Mouse (Mus musculus) megakaryocyte-erythroid progenitor cell, adult 5-6 weeks (primary cell): Measurements from ENCODE around the gene Ucp1. TPM values are rescaled to one million over a fixed set of nuclear protein-coding genes. Genes with fewer than 3 reads are reported as not detected.
"Not testable (repeated sequence)": the region's sequence is repeated elsewhere in the genome, so short reads cannot be mapped to it uniquely, and the experiment has no call there.

Experiments used
- ATAC-seq: replicated peaks from 2 replicates; pipeline ENCODE4 v1.8.0; 2016; ENCODE audit warnings: mild to moderate bottlenecking, inconsistent platforms; ENCODE audit not compliant: severe bottlenecking, poor library complexity, low FRiP score, low TSS enrichment
- total RNA-seq, 2 experiments: library from RNA; stranded (forward) in 1 of 2; stranded (reverse) in 1 of 2; fragments of 200-1000, 215-1000 nt in 1 of 2; fragments of >200 nt in 1 of 2; fragmentation: Nextera tagmentation in 1 of 2; gene quantifications; 2 replicates each; pipeline ENCODE4 v1.2.3; 2014 to 2017

Ucp1 gene
- total RNA-seq (2014; fragmentation: Nextera tagmentation) (not detected in 2 replicates), total RNA-seq (2017) (not detected in 2 replicates)

GRCm38 (mm10) chr8:83290176-83290575 lies at the start of gene Ucp1:
TSS of gene Ucp1 (plus strand) at chr8:83290352.
- ATAC-seq: 0 out of 2 replicates have a peak, but pooled peaks have one; percentile 41

DNA sequence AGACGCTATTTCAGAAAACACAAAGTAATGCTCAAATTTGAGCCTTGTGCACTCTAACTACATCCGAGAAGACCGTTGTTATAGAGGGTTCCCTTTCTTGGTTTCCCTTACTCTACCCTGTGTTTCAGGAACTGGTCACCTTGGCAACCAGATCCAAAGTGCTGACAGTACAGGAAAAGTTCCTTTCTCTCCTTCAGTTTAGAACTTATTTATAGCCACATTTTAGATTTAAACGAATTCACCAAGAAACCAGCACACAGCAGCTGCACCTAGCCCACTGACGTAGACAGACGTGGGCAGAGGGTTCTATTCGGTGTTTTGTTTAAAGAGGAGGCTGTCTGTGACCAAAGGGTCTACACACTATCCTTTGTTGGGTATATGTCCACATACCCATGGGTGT lies 46.0 kb upstream of the Ucp1 start:
- no peak for ATAC-seq

DNA sequence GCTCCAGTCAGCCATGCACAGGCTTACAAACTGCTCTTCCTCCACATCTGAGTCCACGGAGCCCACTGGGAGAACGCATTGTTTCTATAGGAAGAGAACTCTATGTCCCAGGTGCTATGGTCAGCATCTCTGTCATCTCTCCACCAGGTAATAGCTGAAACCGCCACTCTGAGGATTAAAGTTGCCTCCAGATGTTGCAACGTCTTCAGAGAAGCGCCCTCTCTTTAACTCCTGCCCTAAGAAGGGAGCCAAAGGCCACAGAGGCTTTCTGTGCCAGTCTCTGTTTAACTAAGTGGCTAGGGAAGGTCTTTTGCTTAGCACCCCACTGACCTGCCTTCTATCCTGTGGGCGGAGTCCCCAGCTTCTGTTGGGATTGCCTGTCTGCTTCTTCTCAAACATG lies 39.3 kb upstream of the Ucp1 start:
- no peak for ATAC-seq

- no peak for ATAC-seq
These were observed 38.5 kb upstream of the Ucp1 start for GRCm38 (mm10) chr8:83251362-83252246.

DNA sequence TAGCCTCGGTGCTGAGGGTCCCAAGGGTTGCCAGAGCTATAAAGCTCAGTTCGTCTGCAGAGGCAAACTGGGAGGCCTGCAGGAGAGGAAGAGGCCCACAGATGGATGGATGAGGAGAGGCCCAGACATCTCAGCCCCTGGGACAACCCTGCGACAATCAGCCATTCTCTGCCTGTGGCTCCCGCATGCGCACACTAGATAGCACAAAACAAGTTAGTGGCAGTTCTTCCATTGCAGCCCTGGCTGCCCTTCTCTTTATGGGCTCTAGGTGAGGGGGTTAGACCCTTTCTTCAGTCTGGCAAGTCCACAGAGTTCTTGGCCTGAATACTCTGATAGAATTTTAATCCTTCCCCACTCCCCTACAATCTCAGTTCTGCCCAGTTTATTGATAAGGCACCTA lies 37.4 kb upstream of the Ucp1 start:
- ATAC-seq: peak; percentile 66

DNA sequence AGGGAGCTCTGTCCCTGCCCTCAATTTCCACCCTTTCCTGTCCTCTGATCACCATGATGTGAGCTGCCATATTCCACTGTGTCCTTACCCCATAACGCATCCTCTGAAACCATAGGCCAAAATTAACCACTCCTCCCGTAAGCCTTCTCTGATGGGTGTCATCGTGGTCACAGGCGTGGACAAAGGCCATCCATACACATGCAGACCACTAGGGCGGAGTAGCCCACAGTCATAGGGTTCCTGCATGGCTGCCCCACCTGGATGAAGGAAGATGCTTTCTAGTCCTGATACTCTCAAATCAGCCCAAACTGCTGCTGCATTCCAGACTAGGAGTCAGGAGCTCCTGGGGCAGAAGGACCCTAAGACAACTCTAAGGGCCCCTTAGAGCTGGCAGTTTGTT lies 32.5 kb upstream of the Ucp1 start:
- no peak for ATAC-seq

DNA sequence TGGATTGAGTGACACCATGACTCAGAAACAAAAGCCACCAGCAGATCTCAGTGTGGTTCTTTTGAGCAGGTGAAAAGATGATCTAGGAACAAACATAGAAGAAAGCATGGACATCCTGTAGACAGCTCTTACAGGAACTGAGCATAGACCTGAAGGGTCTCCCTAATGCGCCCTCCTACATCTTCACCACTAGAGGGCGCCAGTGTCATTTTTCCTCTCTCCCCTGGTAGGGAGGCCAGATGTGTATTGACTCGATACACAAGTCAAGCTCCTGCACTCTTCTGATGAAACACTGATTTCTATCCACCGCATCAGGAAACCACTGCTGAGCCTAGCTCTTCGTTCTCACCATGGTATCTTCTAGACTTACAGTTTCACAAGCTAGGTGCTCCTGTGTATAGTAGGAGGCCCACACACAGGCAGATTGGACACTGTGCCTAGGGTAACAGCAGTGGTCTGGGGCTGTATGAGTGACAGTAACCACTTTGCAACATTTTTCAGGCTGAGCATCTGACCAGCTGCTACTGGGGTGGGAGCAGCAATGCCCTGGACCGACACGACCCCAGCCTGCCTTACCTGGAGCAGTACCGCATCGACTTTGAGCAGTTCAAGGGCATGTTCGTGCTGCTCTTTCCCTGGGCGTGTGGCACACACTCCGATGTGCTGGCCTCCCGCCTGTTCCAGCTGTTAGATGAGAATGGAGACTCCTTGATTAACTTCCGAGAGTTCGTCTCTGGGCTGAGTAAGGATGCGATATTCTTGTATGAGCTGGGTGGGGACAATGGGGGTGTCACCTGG lies 29.5 kb upstream of the Ucp1 start:
- ATAC-seq: peak; percentile 90

- no peak for ATAC-seq
These were observed 19.0 kb upstream of the Ucp1 start for GRCm38 (mm10) chr8:83271172-83271571.

- ATAC-seq: no peak
These were observed 17.7 kb upstream of the Ucp1 start for GRCm38 (mm10) chr8:83272464-83272863.

DNA sequence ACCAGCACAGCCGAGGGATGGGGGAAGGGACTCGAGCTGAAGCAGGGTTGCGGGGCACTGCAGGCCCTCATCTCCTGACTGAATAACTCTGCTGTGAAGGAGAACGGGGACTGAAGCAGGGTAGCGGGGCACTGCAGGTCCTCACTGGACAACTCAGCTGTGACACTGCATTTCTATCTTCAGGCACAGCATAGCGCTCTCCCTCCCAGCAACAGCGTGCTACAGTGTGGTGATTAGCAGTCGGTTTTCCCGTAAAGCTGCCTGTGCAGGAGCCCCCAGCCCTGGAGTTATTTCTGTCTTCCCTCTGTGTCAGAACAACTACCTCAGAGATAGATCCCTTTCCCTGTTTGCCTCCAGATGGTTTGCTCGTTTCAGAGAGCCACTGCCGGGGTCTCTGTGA lies 15.7 kb upstream of the Ucp1 start:
- no peak for ATAC-seq

DNA sequence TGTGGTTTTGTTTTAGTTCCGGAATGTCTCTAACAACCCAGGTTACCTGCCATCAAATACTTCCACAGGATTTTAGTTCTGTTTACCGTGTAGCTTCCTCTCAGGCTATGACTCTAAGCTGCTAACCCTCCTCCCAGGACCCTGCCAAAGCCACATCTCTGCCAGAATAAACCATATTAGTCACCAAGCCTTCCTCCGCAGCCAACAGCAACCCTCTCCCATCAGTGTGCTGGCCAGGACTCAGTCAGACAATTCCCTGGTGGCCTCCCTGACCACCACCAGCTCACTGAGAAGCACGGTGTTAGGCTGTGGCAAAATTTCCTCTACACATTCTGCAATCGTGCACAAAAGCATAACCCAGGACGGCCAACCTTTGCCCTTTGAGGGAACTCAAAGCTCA lies 11.7 kb upstream of the Ucp1 start:
- no peak for ATAC-seq

DNA sequence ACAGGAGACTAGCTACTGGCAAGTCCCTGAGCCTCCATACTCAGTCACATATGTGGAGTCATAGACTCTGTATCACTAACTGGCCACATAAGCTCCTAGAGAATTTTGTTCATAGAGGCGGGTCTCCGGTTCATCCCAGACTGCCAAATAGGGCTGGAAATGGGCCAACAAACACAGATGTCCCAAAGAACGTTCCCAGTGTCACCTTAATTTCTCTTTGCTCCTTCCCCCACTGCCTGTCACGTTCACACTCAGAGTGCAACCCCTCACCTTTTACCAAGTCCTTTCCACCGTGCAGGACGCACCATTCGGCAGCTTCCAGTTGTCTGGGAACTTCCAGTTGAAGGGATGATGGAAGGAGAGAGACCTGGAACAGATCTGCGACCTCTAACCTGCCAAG lies 4.8 kb upstream of the Ucp1 start:
- ATAC-seq: no peak

DNA sequence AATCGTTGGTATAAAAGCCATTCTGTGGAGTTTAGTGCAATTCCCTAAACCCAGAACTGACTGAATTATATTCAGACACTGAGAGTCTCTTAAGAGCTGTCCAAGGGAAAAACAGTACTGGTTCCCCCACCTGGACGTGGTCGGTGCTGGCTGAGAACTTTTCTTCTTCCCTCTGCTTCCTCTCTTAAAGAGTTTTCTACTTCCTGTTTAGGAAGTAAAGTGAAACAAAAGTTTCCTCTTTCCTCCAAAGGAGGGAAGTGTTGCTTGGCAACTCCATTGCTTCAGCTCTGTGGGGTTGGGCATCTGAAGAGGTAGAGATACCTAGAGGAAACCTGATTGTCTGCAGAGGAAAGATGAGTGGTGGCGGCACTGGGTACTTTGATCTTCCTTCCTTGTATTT lies 7.2 kb downstream of the Ucp1 start:
- no peak for ATAC-seq

GRCm38 (mm10) chr8:83300135-83300534 lies 10.0 kb downstream of the Ucp1 start:
- peak; percentile 95 for ATAC-seq

- no peak for ATAC-seq
These were observed 14.8 kb downstream of the Ucp1 start for GRCm38 (mm10) chr8:83304946-83305345.

DNA sequence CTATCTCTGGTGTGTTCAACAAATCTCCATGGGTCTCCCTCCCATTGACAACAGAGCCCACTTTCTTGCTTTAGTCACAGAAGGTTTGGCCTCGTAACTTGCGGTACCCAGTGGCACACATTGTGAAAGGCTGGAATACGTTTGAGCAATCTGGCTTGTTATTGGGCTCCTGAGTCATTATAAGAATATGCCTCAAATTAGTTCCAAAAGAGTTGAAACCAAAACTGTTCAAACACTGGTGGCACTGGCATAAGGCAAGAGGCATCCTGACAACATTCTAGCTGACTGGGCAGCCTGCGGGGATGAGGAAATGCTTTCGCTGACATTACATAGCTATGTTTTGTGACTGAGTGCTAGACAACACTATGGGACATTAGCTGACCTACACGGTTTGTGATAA lies 19.7 kb downstream of the Ucp1 start:
- ATAC-seq: no peak

GRCm38 (mm10) chr8:83315084-83315483 lies 24.9 kb downstream of the Ucp1 start:
- ATAC-seq: not testable (repeated sequence)

DNA sequence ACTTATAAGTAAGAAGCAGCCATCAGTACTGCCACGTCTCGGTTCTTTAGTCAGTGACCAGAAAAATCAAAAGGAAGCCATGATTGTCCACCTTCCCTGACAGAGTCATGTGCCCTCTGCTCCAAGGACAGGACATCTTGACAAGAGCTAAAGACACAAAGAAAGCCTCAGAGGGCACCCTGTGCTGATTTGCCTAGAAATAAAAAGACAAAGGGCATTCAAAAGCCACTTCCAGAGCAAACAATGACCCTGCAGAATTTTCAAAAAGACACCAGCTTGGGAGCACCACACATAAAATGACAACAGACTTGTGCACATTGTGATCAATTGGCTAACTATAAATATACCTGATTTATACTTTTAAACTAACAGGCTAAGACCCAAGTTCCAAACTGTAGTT lies 25.5 kb downstream of the Ucp1 start:
- ATAC-seq: no peak

GRCm38 (mm10) chr8:83320543-83320942 lies 30.4 kb downstream of the Ucp1 start:
- ATAC-seq: no peak

DNA sequence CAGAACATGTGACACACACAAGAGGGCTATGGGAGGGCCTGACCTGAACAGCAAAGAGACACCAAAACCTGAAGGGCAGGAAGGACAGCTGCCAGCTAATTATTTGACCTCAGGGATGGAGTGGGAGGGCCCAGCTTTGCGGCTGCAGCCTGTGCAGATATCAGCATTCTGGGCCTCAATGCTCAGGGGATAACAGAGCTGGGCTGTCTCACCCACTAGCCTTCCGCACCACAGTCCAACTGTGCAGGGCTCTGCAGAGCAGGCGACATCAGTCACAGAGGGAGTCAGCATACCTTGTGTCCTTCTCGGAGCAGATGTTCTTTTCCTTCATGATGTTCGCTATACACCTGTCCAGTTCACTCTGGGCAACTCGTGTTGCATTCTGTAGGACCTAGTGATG lies 32.2 kb downstream of the Ucp1 start:
- ATAC-seq: peak; percentile 55; the same call in 1 of the 2 replicates

DNA sequence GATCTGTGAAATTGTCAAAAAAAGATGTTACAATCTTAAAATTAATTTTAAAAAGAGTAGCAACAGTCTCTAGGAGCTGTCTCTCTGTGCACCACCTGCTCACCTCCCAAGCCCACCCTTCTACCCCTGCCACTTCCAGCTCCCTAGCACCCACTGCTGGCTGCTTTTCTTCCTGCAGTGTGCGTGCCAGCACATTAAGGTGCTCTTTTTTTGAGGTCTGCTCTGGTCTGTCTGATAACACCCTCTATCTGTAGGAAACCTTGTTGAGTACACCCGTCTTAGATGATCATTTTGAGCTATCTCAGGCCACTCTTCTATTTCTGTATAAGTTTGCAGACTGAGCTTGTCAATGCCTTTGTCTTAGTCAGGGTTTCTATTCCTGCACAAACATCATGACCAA lies 32.9 kb downstream of the Ucp1 start:
- ATAC-seq: peak; percentile 85
